Mouse (Mus musculus): ENCODE measurements at regions not wholly inside any gene's neighbourhood (a gene's known extent, or its start where the extent isn't known, plus 50 kb on each side); places are given as distances from the start of the nearest gene placed in this dataset.

DNA sequence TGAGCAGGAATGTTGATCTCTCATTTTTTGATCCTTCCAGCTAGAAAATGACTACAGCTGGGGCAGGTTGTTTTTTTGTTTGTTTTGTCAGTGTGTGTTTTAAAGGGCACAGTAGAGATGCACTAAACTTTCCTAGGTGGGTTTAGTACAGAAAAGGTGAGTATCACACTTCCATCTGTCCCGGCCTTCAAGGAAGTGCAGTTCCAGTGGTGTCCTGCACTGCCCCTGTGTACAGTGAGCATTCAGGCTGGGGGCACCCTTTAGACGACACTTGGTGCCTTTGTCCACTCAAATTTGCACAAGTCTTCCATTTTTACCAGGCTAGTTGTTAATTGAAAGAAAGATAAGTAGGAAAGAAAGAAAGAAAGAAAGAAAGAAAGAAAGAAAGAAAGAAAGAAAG, 218.8 kb upstream of the Trib2 start:
- TF ChIP-seq CTCF (IDR thresholded peaks at IDR 0.05; ENCODE audit: borderline replicate concordance, extremely low read depth, insufficient read depth, insufficient read length) (no peak), POLR2A (IDR thresholded peaks at IDR 0.05; ENCODE audit: borderline replicate concordance, extremely low read depth, insufficient read depth, insufficient read length, poor library complexity, severe bottlenecking) (no peak)
- DNase-seq (ENCODE audit: low read depth): no peak

- DNase-seq (ENCODE audit: low read depth): no peak
- no peak for TF ChIP-seq CTCF (IDR thresholded peaks at IDR 0.05; ENCODE audit: borderline replicate concordance, extremely low read depth, insufficient read depth, insufficient read length)
Observed at GRCm38 (mm10) chr12:16034691-16035515, 218.2 kb upstream of the Trib2 start.

DNA sequence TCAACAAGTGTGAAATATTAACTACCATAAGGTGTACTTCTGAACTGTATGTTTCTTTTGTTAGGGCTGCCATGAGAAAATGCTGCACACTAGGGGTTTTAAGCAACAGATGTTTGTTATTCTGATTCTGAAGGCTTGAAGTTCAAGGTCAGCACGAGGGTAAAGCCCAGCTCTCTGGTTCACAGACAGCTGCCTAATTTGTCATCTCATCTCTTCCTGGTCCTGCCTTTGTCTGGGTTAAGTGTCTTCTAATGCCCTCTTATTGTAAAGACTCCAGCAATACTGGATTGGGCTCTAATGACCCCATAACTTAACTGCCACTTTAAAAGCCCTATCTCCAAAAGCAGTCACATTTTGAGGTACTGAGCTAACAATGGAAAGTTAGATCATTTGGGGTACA, 209.9 kb upstream of the Trib2 start:
- DNase-seq (ENCODE audit: low read depth): no peak
- TF ChIP-seq POLR2A (IDR thresholded peaks at IDR 0.05; ENCODE audit: borderline replicate concordance, extremely low read depth, insufficient read depth, insufficient read length, poor library complexity, severe bottlenecking): no peak
- no peak for TF ChIP-seq CTCF (IDR thresholded peaks at IDR 0.05; ENCODE audit: borderline replicate concordance, extremely low read depth, insufficient read depth, insufficient read length)

DNA sequence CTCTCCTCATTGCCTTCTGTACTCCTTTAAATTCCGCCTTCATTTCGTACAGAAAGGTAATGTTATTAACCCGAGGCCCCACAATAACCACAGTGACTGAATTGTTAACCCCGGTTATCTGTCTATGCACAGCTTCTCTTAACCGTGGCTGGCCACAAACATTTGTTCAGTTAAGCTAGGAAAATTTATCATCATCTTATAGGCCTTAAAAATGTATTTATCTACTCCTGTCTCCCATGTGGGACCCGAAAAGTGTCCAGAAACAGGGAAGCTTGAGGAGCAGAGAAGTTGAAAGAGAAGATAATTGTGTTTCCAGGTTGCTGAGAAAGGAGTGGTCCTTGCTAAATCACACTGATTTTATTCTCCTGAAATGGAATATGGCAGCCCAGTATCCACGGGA, 206.6 kb upstream of the Trib2 start:
- TF ChIP-seq CTCF (IDR thresholded peaks at IDR 0.05; ENCODE audit: borderline replicate concordance, extremely low read depth, insufficient read depth, insufficient read length) (no peak), POLR2A (IDR thresholded peaks at IDR 0.05; ENCODE audit: borderline replicate concordance, extremely low read depth, insufficient read depth, insufficient read length, poor library complexity, severe bottlenecking) (no peak)
- DNase-seq (ENCODE audit: low read depth): no peak

DNA sequence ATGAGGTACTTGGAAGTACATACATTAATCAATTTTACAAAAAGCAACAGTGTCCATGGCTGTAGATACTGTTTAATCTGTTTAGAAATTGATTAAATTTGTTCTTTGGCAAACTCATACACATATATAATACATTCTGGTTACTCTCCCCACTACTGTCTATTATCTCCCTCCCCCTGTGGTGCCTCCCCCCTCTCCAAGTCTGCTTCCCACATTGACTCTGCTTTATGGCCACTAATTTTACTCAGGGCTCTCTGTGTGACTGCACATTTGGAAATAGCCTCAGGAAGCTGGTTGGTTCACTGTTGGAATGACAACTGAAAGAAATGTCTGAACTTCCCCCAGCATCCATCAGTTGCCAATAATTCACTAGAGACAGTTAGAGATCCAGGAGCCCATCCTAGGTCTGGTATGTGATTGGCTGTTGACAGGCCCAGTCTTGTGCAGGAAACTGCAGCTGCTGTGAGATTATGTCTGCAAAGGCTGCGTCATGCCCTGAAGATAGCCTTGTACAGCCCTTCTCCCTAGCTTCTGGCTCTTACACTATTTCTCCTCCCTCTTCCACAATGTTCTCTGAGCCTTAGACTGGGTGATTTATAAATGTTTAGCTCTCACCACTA, 204.6 kb upstream of the Trib2 start:
- TF ChIP-seq POLR2A (IDR thresholded peaks at IDR 0.05; ENCODE audit: borderline replicate concordance, extremely low read depth, insufficient read depth, insufficient read length, poor library complexity, severe bottlenecking) (no peak), CTCF (IDR thresholded peaks at IDR 0.05; ENCODE audit: borderline replicate concordance, extremely low read depth, insufficient read depth, insufficient read length) (no peak)
- DNase-seq (ENCODE audit: low read depth): no peak

GRCm38 (mm10) chr12:16018237-16018636, 201.5 kb upstream of the Trib2 start:
- TF ChIP-seq CTCF (IDR thresholded peaks at IDR 0.05; ENCODE audit: borderline replicate concordance, extremely low read depth, insufficient read depth, insufficient read length) (no peak), POLR2A (IDR thresholded peaks at IDR 0.05; ENCODE audit: borderline replicate concordance, extremely low read depth, insufficient read depth, insufficient read length, poor library complexity, severe bottlenecking) (no peak)
- no peak for DNase-seq (ENCODE audit: low read depth)

- no peak for DNase-seq (ENCODE audit: low read depth)
- TF ChIP-seq CTCF (IDR thresholded peaks at IDR 0.05; ENCODE audit: borderline replicate concordance, extremely low read depth, insufficient read depth, insufficient read length) (no peak), POLR2A (IDR thresholded peaks at IDR 0.05; ENCODE audit: borderline replicate concordance, extremely low read depth, insufficient read depth, insufficient read length, poor library complexity, severe bottlenecking) (no peak)
Observed at GRCm38 (mm10) chr12:16016621-16017020, 199.9 kb upstream of the Trib2 start.

- no peak for TF ChIP-seq CTCF (IDR thresholded peaks at IDR 0.05; ENCODE audit: borderline replicate concordance, extremely low read depth, insufficient read depth, insufficient read length)
- TF ChIP-seq POLR2A (IDR thresholded peaks at IDR 0.05; ENCODE audit: borderline replicate concordance, extremely low read depth, insufficient read depth, insufficient read length, poor library complexity, severe bottlenecking): no peak
- no peak for DNase-seq (ENCODE audit: low read depth)
Observed at GRCm38 (mm10) chr12:16015596-16015995, 198.9 kb upstream of the Trib2 start.

DNA sequence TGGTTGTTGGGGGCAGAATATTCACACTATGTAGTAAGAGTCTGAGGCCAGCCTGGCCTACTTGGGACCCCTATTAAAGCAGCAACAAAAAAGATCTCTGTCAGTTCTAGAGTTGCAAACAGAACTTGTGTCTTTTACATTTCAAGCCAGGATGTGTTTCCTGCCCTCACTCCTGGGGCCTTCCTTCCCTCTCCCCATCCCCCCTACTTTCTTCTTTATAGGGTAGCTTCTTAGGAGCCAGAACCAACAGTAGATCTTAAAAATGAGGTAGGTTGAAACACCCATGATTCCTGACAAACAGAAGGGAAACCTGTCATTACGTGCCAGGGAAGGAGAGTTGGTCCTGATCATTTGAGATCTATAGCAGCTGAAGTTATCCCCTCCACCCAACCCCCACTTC, 198.0 kb upstream of the Trib2 start:
- no peak for DNase-seq (ENCODE audit: low read depth)
- TF ChIP-seq POLR2A (IDR thresholded peaks at IDR 0.05; ENCODE audit: borderline replicate concordance, extremely low read depth, insufficient read depth, insufficient read length, poor library complexity, severe bottlenecking) (no peak), CTCF (IDR thresholded peaks at IDR 0.05; ENCODE audit: borderline replicate concordance, extremely low read depth, insufficient read depth, insufficient read length) (no peak)

DNA sequence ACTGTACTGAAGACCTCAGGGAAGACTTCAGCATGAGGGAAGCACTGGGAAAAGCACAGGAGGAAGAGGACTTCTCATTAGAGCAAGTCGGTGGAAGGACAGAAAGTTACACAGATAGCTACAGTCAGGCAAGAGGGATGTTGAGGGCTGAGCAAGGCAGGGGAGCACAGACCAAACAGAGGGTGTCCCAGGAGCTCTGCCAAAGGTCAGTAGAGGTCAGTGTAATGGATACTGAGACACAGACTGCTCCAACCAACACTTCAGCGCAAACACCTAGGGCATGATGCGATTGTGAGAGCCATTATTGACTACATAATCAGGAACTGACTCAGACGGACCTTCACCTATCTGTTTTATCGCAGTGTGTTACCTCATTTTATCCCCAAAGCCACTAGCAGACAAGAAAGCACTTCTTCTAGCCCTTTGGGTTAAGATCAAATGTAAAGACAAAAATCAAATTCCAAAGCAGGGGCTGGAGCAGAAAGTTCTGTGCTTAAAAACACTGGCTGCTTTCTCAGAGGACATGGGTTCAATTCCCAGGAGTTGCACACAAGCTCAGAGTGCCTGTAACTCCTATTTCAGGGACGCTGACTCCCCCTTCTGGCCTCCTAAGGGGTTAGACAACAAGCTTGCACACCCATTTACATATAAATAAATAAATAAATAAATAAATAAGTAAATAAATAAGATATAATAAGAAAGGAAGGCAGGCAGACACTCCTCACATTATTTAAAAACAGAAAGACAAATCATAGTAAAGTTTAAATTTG, 197.3 kb upstream of the Trib2 start:
- TF ChIP-seq CTCF (IDR thresholded peaks at IDR 0.05; ENCODE audit: borderline replicate concordance, extremely low read depth, insufficient read depth, insufficient read length) (no peak), POLR2A (IDR thresholded peaks at IDR 0.05; ENCODE audit: borderline replicate concordance, extremely low read depth, insufficient read depth, insufficient read length, poor library complexity, severe bottlenecking) (no peak)
- DNase-seq (ENCODE audit: low read depth): no peak

DNA sequence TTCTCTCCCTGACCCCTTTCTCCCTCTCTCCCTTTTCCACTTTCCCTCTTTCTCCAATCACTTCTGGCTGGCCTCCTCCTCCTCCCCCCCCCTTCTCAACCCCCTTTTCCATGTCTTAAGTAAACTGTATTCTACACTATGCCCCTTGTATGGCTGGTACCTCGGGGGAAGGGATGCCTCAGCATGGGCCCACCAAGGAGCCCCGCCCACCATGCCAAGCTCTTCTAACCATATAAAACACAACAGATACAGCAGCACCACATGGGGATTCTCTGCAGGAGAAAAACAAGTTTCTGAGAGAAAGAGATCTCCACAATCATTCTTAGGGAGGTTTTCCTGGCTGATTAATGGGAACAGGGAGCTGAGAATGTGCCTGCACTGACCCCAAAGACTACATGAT, 196.6 kb upstream of the Trib2 start:
- no peak for DNase-seq (ENCODE audit: low read depth)
- TF ChIP-seq POLR2A (IDR thresholded peaks at IDR 0.05; ENCODE audit: borderline replicate concordance, extremely low read depth, insufficient read depth, insufficient read length, poor library complexity, severe bottlenecking) (no peak), CTCF (IDR thresholded peaks at IDR 0.05; ENCODE audit: borderline replicate concordance, extremely low read depth, insufficient read depth, insufficient read length) (no peak)

Data from brain, embryonic 14.5 days (tissue).